Mouse (Mus musculus) C2C12 (cell line): ENCODE results near the gene Zfp334. TPM values are rescaled to one million over a fixed set of nuclear protein-coding genes. Genes with fewer than 3 reads are reported as not detected.

ENCODE experiments used
- H3K27me3 ChIP-seq: one replicate; pipeline ENCODE4 v1.6.1; 2011; ENCODE audit not compliant: control insufficient read depth, insufficient read depth, insufficient read length
- H3K36me3 ChIP-seq: one replicate; pipeline ENCODE4 v1.6.1; 2011; ENCODE audit not compliant: control insufficient read depth, insufficient read depth
- H3K4me3 ChIP-seq: one replicate; pipeline ENCODE4 v1.5.1; 2011; ENCODE audit warnings: mild to moderate bottlenecking, control low read depth; ENCODE audit not compliant: poor library complexity, insufficient read depth, severe bottlenecking
- H3K79me2 ChIP-seq: one replicate; pipeline ENCODE4 v1.6.1; 2011; ENCODE audit not compliant: control insufficient read depth, insufficient read depth
- H3K79me3 ChIP-seq: one replicate; pipeline ENCODE4 v1.6.1; 2011; ENCODE audit warnings: low read depth, control low read depth
- H3ac ChIP-seq: one replicate; pipeline ENCODE3; 2011; ENCODE audit warnings: low read depth; ENCODE audit not compliant: control insufficient read depth, insufficient read length
- CEBPB ChIP-seq: IDR thresholded peaks from one replicate; pipeline ENCODE4 v1.6.1; 2011; ENCODE audit warnings: low read depth, mild to moderate bottlenecking, control low read depth, moderate library complexity
- CTCF ChIP-seq: IDR thresholded peaks from one replicate; pipeline ENCODE4 v1.5.1; 2011; ENCODE audit not compliant: control insufficient read depth, insufficient read depth, insufficient read length
- FOSL1 ChIP-seq: IDR thresholded peaks from one replicate; pipeline ENCODE4 v1.8.0; 2011; ENCODE audit warnings: mild to moderate bottlenecking, low read length; ENCODE audit not compliant: poor library complexity, insufficient read depth, severe bottlenecking
- MAX ChIP-seq: IDR thresholded peaks from one replicate; pipeline ENCODE4 v1.6.1; 2011; ENCODE audit warnings: mild to moderate bottlenecking, control low read depth
- MYOD1 ChIP-seq: IDR thresholded peaks from one replicate; pipeline ENCODE4 v1.6.1; 2011; ENCODE audit warnings: low read depth; ENCODE audit not compliant: control insufficient read depth, insufficient read length
- MYOG ChIP-seq: IDR thresholded peaks from one replicate; pipeline ENCODE4 v1.6.1; 2011; ENCODE audit not compliant: control insufficient read depth, insufficient read length; ENCODE audit errors: extremely low read depth
- USF1 ChIP-seq: IDR thresholded peaks from one replicate; pipeline ENCODE4 v1.6.1; 2011; ENCODE audit warnings: low read depth, mild to moderate bottlenecking, control low read depth, moderate library complexity
- polyA plus RNA-seq: library from polyadenylated mRNA; unstranded; fragments of >200 nt; fragmentation: generic; extraction: Trizol; gene quantifications from one replicate; pipeline ENCODE4 v1.2.1, GENCODE M21; 2012; ENCODE audit warnings: missing spikeins

The Zfp334 gene
- polyA plus RNA-seq, 1 experiment = 2.5 TPM

DNA sequence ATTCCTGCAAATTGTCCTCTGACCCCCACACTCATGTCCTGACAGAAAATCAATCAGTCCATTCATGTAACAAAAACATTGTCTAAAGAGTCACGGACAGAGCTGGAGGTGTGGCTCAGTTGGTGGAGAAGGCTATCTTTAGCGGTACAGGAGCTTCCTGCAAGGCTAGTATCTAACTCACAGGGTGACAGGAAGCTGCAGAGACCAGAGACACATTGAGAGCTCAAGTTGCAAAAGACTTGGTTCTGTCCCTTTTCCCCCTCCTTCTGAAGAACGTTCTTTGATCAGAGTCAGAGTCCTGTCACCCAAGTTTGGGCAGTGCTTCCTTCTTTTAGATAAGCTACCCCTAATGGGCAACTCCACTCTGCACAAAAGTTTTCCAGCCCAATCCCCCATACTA is 58.4 kb downstream of the Zfp334 start:
- TF ChIP-seq USF1 (no peak), CEBPB (no peak), CTCF (no peak), FOSL1 (no peak), MYOG (no peak), MYOD1 (no peak)
- Histone ChIP-seq H3ac (no peak overlapping the region), H3K79me2 (peaks cover 15% of the 10 kb centered on the region), H3K79me3 (peaks cover 6% of the 10 kb centered on the region), H3K27me3 (peaks cover 16% of the 10 kb centered on the region), H3K36me3 (no peaks in the 10 kb centered on the region), H3K4me3 (no peak overlapping the region)

DNA sequence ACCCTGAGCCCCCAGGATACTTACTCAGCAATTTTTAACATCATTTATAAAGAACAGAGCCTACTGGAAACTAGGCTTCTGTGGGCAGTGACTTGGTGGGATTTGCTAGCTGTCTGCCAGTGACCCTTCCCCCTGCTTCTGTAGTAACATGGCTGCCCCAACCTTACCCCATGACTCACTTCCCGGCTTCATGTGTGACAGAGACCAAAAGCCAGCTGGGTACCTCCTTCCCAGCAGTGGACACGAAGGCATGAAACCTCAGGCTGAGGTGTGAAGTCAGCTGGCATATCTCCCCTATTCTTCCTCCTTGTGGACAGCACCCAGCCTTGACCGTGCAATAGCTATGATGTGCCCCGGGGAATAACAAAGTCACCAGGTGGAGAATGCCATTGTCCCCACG is 59.3 kb downstream of the Zfp334 start:
- TF ChIP-seq MAX (no peak), MYOD1 (no peak), CTCF (no peak), FOSL1 (no peak), USF1 (no peak), CEBPB (no peak), MYOG (no peak)
- peaks cover 9% of the 10 kb centered on the region for H3K27me3 ChIP-seq
- H3K79me2 ChIP-seq = peaks cover 25% of the 10 kb centered on the region
- H3K79me3 ChIP-seq = peaks cover 14% of the 10 kb centered on the region
- H3K4me3 ChIP-seq = no peak overlapping the region
- H3ac ChIP-seq = no peak overlapping the region
- peaks cover 2% of the 10 kb centered on the region for H3K36me3 ChIP-seq

DNA sequence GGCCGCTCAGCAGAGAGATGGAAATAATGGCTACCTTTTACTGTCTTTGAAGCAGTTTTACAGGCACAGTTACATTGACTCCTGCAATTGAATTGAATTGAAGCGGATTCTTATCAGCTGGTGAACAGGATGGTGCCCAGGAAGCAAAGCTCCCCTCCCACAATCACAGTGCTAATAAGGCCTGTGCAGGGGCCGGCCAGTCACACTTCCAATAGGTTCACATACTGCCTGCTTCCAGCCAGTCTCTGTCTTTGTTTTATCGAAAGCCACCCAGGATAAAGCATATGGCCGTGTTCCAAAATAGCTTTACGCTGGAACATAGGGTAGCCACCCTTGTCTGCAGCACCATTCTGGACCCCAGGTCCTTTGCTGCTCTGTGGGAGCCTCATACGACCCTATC is 60.7 kb downstream of the Zfp334 start:
- H3K36me3 ChIP-seq = peaks cover 12% of the 10 kb centered on the region
- peaks cover 25% of the 10 kb centered on the region for H3K79me3 ChIP-seq
- H3K27me3 ChIP-seq = peaks cover 6% of the 10 kb centered on the region
- no peak overlapping the region for H3ac ChIP-seq
- no peak overlapping the region for H3K4me3 ChIP-seq
- TF ChIP-seq MAX (no peak), CTCF (no peak), MYOD1 (no peak), CEBPB (no peak), FOSL1 (no peak), USF1 (no peak), MYOG (no peak)
- H3K79me2 ChIP-seq = peaks cover 39% of the 10 kb centered on the region

DNA sequence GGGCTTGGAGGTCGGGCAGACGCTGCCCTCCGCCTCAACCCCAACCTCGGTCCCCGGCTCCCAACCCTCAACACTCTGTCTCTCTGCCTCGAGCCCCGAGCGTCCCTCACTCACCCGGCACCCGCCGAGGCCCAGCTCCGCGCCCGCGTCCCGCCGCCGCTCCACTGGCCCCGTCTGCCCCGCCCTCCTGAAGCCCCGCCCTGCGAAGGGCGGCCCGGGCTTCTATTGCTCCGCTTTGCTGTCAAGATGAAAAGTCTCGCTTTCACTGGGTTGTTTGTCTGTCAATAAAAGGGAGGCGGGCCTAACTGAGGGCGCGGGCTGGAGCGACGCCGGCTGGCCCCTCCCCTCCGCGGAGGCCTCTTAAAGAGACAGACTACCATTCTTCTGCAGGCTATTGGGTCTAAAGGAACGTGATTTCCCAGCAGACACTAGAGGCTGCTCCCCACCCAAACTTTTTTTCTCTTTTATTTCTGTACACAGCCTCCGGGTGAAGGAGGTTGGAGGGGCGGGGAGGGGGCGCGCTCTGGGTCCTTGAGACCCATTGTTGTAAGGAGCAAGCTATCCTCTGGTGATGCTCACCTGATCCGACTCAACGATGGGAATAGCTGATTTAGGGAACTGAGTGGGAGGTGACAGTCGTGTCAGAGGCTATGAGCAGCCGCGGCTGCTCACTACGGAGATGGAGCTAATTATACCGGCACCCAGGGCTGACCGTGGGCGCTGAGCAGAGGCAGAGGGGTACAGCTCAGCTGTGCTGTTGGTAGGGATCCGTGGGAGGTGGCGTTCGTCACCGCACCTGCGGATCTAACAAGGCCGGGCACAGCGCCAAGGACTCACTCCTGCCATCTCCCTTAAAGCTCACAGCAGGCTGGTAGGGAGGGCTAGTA is 61.5 kb downstream of the Zfp334 start, which contains the start of gene Elmo2:
Elmo2 (minus strand) TSS at position 176 of the 887 bp plus-strand sequence.
- Histone ChIP-seq H3K27me3 (peaks cover 3% of the 10 kb centered on the region), H3K36me3 (peaks cover 14% of the 10 kb centered on the region), H3ac (peak within 1 kb of the TSS; percentile 99), H3K79me2 (peaks cover 47% of the 10 kb centered on the region), H3K79me3 (peaks cover 32% of the 10 kb centered on the region), H3K4me3 (peak within 1 kb of the TSS; percentile 85)
- no peak for TF ChIP-seq CEBPB
- no peak for TF ChIP-seq CTCF
- TF ChIP-seq USF1 = no peak
- TF ChIP-seq MYOD1 = no peak
- no peak for TF ChIP-seq FOSL1
- TF ChIP-seq MAX = no peak
- no peak for TF ChIP-seq MYOG

DNA sequence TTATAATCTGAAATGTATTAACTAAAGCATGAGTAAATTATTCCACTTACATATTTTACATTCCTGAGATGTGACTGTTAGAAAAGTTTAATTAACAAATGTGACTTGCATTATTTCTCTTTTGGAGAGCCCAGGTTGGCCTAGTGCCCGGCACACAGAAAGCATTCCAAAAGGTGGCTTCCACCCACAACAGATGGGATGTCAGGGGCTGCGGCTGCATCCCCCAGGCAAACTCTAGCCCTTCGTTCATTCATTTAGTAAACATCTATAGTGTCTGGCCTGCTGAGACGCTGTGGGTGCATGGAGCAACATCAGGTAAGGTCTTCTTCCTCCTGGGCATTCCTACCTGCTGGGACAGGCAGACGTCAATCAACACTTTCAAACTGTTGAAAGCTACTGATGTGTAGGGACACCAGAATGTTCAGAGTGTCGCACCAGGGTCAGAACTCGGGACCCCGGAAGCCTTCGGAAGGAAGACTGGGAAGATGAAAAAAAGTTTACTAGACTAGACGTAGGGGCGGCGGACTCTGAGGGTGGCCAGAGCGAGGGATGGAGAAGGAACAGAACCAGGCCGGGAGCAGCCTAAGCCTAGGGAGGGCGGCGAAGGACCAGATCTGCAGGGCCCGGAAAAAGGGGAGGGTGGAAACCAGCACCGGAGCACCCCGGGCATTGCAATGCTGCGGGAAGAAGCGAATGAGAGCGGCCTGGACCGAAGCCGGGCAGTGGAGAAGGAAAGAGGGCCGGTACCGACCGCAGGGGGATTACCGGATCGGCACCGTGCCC is 62.3 kb downstream of the Zfp334 start:
- TF ChIP-seq CEBPB = no peak
- TF ChIP-seq USF1 = no peak
- no peak for TF ChIP-seq MYOD1
- no peak for TF ChIP-seq FOSL1
- TF ChIP-seq MYOG = no peak
- no peak for TF ChIP-seq MAX
- no peak for TF ChIP-seq CTCF
- peak overlapping the region; percentile 99 for H3ac ChIP-seq
- peaks cover 32% of the 10 kb centered on the region for H3K79me3 ChIP-seq

More for the DNA sequence above, 62.3 kb downstream of the Zfp334 start:
- Histone ChIP-seq H3K4me3 (peak overlapping the region; percentile 85), H3K36me3 (peaks cover 14% of the 10 kb centered on the region), H3K27me3 (peaks cover 3% of the 10 kb centered on the region), H3K79me2 (peaks cover 55% of the 10 kb centered on the region)

Other genes with a start within 250 kb of the Zfp334 start
- 0.02 TPM for gene Cdh22, start 153.4 kb downstream of the Zfp334 start, polyA plus RNA-seq
- gene Slc35c2, start 100.4 kb downstream of the Zfp334 start, polyA plus RNA-seq = 46.5 TPM
- gene Elmo2, start 61.8 kb downstream of the Zfp334 start, polyA plus RNA-seq = 26.4 TPM
- not detected for gene Zfp663, start 19.5 kb downstream of the Zfp334 start, polyA plus RNA-seq
- not detected for gene Ocstamp, start 12.1 kb upstream of the Zfp334 start, polyA plus RNA-seq
- gene Slc13a3, start 85.0 kb upstream of the Zfp334 start, polyA plus RNA-seq = not detected
- gene Trp53rka, start 105.1 kb upstream of the Zfp334 start, polyA plus RNA-seq = 21.8 TPM
- 0.06 TPM for gene Slc2a10, start 115.5 kb upstream of the Zfp334 start, polyA plus RNA-seq
- gene Eya2, start 206.8 kb upstream of the Zfp334 start, polyA plus RNA-seq = 0.19 TPM